10 mouse cellular contexts compared by ENCODE assay signal in the genomic region with DNA sequence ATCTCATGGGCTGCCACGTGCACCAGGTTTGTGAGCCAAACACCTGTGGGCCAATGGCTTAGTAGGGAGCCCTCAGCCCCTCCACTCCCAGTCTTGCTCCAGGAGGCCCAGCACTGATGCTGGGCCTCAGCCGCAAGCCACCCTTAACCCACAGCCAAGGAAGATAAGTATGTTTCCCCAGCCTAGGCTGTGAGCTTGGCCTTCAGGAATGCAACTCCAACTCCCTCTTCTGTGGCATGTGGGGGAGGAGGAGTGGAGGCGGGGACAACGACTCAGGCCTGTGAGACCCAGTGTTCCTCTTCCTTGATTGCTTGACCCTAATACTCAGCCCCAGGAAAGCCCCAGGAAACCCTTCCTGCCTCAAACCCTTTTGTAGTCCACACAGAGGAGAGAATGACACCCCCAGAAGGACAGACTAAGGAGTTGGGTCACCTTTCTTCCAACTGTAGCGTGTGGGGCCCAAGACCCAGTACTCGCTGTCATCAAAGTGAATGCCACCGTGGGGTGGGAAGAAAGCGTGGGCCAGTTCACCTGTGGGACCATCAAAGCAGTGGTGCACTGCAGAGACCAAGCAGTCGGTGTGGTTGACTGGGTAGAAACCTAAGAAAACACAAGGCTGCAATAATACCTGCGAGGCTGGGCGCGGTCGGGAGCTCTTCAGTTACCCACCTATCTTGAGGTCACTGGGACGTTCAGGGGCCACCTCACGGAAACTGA. TPM values are rescaled to one million over a fixed set of nuclear protein-coding genes. Genes with fewer than 3 reads are reported as not detected.
DNase-seq lines count a peak whose midpoint lies in the region; ATAC-seq and TF ChIP-seq lines count a peak whose summit lies in the region.
"Had no signal": no experiment of that assay in that cellular context is flagged by ENCODE, and none has a peak within 500 bp of the region (broad histone marks: within the 10 kb centered on the region; RNA-seq: fewer than 3 reads in every experiment).

No protein-coding gene starts in this region.

- H3K4me3 ChIP-seq in gastrocnemius, adult 2 months = peak overlapping the region; percentile 72
- H3K4me3 ChIP-seq in intestine, embryonic 14.5 days (ENCODE audit: low read depth, low read length) = no peak overlapping the region

- H3K27me3 ChIP-seq in intestine, embryonic 14.5 days (replicated peaks; ENCODE audit: control insufficient read depth, insufficient read depth, low read length) = peaks cover 28% of the 10 kb centered on the region

- H3K9me3 ChIP-seq in intestine, embryonic 14.5 days (ENCODE audit: control insufficient read depth, low read length) = no peaks in the 10 kb centered on the region
- H3K9me3 ChIP-seq: hindbrain, embryonic 10.5 days; midbrain, embryonic 12.5 days had no signal

- intact Hi-C loops in gastrocnemius, adult 2 months (cut with DNase I) = no loop called here

- peaks cover 54% of the 10 kb centered on the region for H3K36me3 ChIP-seq in intestine, embryonic 14.5 days (ENCODE audit: control insufficient read depth, insufficient read depth, low read length)

- ATAC-seq in intestine, embryonic 14.5 days (replicated peaks; ENCODE audit: low FRiP score, low TSS enrichment, low read depth) = peak; percentile 6; the same call in 1 of the 2 replicates

- no peak for TF ChIP-seq CTCF in gastrocnemius, adult 2 months (IDR thresholded peaks at IDR 0.05)

- DNase-seq in gastrocnemius, adult 2 months = peak; percentile 35
- no peak for DNase-seq in gastrocnemius, postnatal 25 days
- peak; percentile 74 for DNase-seq in adipocyte (ENCODE audit: low spot score)
- peak; percentile 55 for DNase-seq in intestine, embryonic 14.5 days (ENCODE audit: low spot score)
- DNase-seq in lung, postnatal 4 days = peak; percentile 66 to 79
- no peak for DNase-seq in right cerebral cortex, adult 18-20 months
- DNase-seq in frontal cortex, postnatal 25 days (ENCODE audit: low spot score in 2 of 2) = no peak
- DNase-seq in cerebellum, adult 8-10 months = no peak

- H3K4me2 ChIP-seq in intestine, embryonic 14.5 days (ENCODE audit: low read length) = peak overlapping the region; percentile 53; the same call in 1 of the 2 replicates

- peak overlapping the region; percentile 16; the same call in 1 of the 2 replicates for H3K27ac ChIP-seq in gastrocnemius, adult 2 months
- H3K27ac ChIP-seq in intestine, embryonic 14.5 days (ENCODE audit: low read depth) = no peak overlapping the region; the same call in 1 of the 2 replicates
- H3K27ac ChIP-seq: hindbrain, embryonic 10.5 days; midbrain, embryonic 12.5 days had no signal

- 56% methylated on average over 15 of the region's 15 CpGs for WGBS in intestine, embryonic 14.5 days

- H3K4me1 ChIP-seq in intestine, embryonic 14.5 days (replicated peaks; ENCODE audit: control insufficient read depth, insufficient read depth, low read length) = peaks cover 32% of the 10 kb centered on the region

- H3K9ac ChIP-seq in intestine, embryonic 14.5 days (ENCODE audit: low read length) = no peak overlapping the region

RNA-seq across cellular contexts. Expression of a gene that starts 1.5 kb away (rescaled TPM):
- 1 to 10 TPM in 1 of 2 experiments, under 1 TPM in 1; 0.64 to 3.0 TPM for total RNA-seq in gastrocnemius, adult 2 months (2021)
- 1 to 10 TPM; 3.0 to 5.0 TPM for total RNA-seq in gastrocnemius, postnatal 25 days (2021)
- 30.3 and 31.1 TPM in 2 replicates for polyA plus RNA-seq in intestine, embryonic 14.5 days (2014; fragmentation: Nextera tagmentation; extraction: Ambion mirVana)

RNA-seq across cellular contexts. Expression of a gene that starts 6.5 kb away (rescaled TPM):
- not detected for total RNA-seq in gastrocnemius, adult 2 months (2021)
- total RNA-seq in gastrocnemius, postnatal 25 days (2021) = not detected
- not detected in 2 replicates for polyA plus RNA-seq in intestine, embryonic 14.5 days (2014; fragmentation: Nextera tagmentation; extraction: Ambion mirVana)
- polyA plus RNA-seq: hindbrain, embryonic 10.5 days; midbrain, embryonic 12.5 days had no signal

RNA-seq across cellular contexts. Expression of a gene that starts 17.3 kb away (rescaled TPM):
- total RNA-seq in gastrocnemius, adult 2 months (2021) = 10 to 100 TPM; 17.7 to 19.8 TPM
- total RNA-seq in gastrocnemius, postnatal 25 days (2021) = 10 to 100 TPM; 14.4 to 14.5 TPM
- 17.4 and 19.7 TPM in 2 replicates for polyA plus RNA-seq in intestine, embryonic 14.5 days (2014; fragmentation: Nextera tagmentation; extraction: Ambion mirVana)

RNA-seq across cellular contexts. Expression of a gene that starts 27.1 kb away (rescaled TPM):
- total RNA-seq in gastrocnemius, adult 2 months (2021) = 10 to 100 TPM; 28.4 to 32.0 TPM
- total RNA-seq in gastrocnemius, postnatal 25 days (2021) = 10 to 100 TPM; 25.9 to 26.1 TPM
- 48.7 and 52.6 TPM in 2 replicates for polyA plus RNA-seq in intestine, embryonic 14.5 days (2014; fragmentation: Nextera tagmentation; extraction: Ambion mirVana)

RNA-seq across cellular contexts. Expression of a gene that starts 42.4 kb away (rescaled TPM):
- 1 to 10 TPM; 1.0 to 1.5 TPM for total RNA-seq in gastrocnemius, adult 2 months (2021)
- total RNA-seq in gastrocnemius, postnatal 25 days (2021) = 1 to 10 TPM; 1.5 to 1.7 TPM
- polyA plus RNA-seq in intestine, embryonic 14.5 days (2014; fragmentation: Nextera tagmentation; extraction: Ambion mirVana) = 2.0 and 3.1 TPM in 2 replicates

Comparison
In these comparisons a context has a peak if more than half of its experiments do, and no peak if none do; other contexts are left out.
1. DNase-seq: peak in gastrocnemius, adult 2 months (single experiment), adipocyte (single experiment), intestine, embryonic 14.5 days (single experiment) and lung, postnatal 4 days (2 of 2); none in gastrocnemius, postnatal 25 days (single experiment), right cerebral cortex, adult 18-20 months (single experiment), frontal cortex, postnatal 25 days (0 of 2) and cerebellum, adult 8-10 months (single experiment).